Mouse (Mus musculus) heart, adult 2 months (tissue): ENCODE data around the gene Flot2. TPM values are rescaled to one million over a fixed set of nuclear protein-coding genes. Genes with fewer than 3 reads are reported as not detected.

Experiments used
- DNase-seq, 2 experiments: peaks; one replicate each; pipeline ENCODE4 v3.0.0; 2021
- H3K27ac ChIP-seq: fragments of 200-600 bp; 2 replicates; pipeline ENCODE4 v1.8.1; 2022
- H3K27me3 ChIP-seq: fragments of 200-500 bp; 2 replicates; pipeline ENCODE4 v1.6.1; 2012; ENCODE audit warnings: mild to moderate bottlenecking, low read length, inconsistent platforms, mixed read lengths; ENCODE audit not compliant: control insufficient read depth, insufficient read depth
- H3K36me3 ChIP-seq: fragments of 200-500 bp; 2 replicates; pipeline ENCODE4 v1.6.1; 2012; ENCODE audit warnings: low read length, inconsistent platforms; ENCODE audit not compliant: control insufficient read depth, insufficient read depth
- H3K4me1 ChIP-seq: fragments of 200-500 bp; 2 replicates; pipeline ENCODE4 v1.6.1; 2011; ENCODE audit warnings: low read length; ENCODE audit not compliant: control insufficient read depth, insufficient read depth
- H3K4me3 ChIP-seq: fragments of 200-600 bp; 2 replicates; pipeline ENCODE4 v1.8.1; 2022
- H3K79me2 ChIP-seq: fragments of 200-500 bp; replicated peaks from 2 replicates; pipeline ENCODE4 v1.6.1; 2012; ENCODE audit warnings: mild to moderate bottlenecking, inconsistent platforms, low read length, moderate library complexity, mixed read lengths; ENCODE audit not compliant: control insufficient read depth, insufficient read depth
- H3K9ac ChIP-seq: fragments of 200-500 bp; 2 replicates; pipeline ENCODE4 v1.6.1; 2012; ENCODE audit warnings: low read depth, mild to moderate bottlenecking, control low read depth, inconsistent platforms, low read length, mixed read lengths
- CTCF ChIP-seq: fragments of 200-600 bp; IDR thresholded peaks from 2 replicates; pipeline ENCODE4 v1.8.1; 2022; ENCODE audit warnings: antibody characterized with exemption, mild to moderate bottlenecking, moderate library complexity
- EP300 ChIP-seq: fragments of 200-500 bp; IDR thresholded peaks from 2 replicates; pipeline ENCODE4 v1.6.1; 2011; ENCODE audit warnings: low read depth, low read length, control low read depth; ENCODE audit not compliant: insufficient read depth
- POLR2A ChIP-seq: fragments of 200-500 bp; IDR thresholded peaks from 2 replicates; pipeline ENCODE4 v1.6.1; 2011; ENCODE audit warnings: mild to moderate bottlenecking, low read depth, low read length, control low read depth; ENCODE audit not compliant: insufficient read depth
- WGBS: fragments of 180-500 bp; shearing (Covaris S2); methylation state at CpG from one replicate; pipeline ENCODE4 v1.1.7; 2018; 5-methylcytosine and 5-hydroxymethylcytosine counted together
- intact Hi-C: fragments of 180-260 bp; cut with DNase I; formaldehyde crosslinking; loops from one replicate; pipeline ENCODE4 v1.15.1; 2025
- microRNA-seq, 2 experiments: library from miRNA; unstranded; fragments of <30 nt; microRNA quantifications; one replicate each; pipeline ENCODE4 v1.2.0; 2021
- polyA plus RNA-seq: library from polyadenylated mRNA; depleted of rRNA; stranded (reverse); fragments of >200 nt; gene quantifications from 2 replicates; pipeline ENCODE4 v1.2.3, GENCODE M21; 2012; rRNA removed
- total RNA-seq, 2 experiments: library from RNA; stranded (reverse); gene quantifications; 2 replicates each; pipeline ENCODE4 v1.2.3; 2021

Flot2 gene
- total and polyA plus RNA-seq, 3 experiments = 51.7 to 118 (median 59.9) TPM

- Histone ChIP-seq H3K27ac (no peak overlapping the region), H3K27me3 (no peaks in the 10 kb centered on the region), H3K4me3 (no peak overlapping the region), H3K4me1 (peaks cover 7% of the 10 kb centered on the region), H3K79me2 (peaks cover 2% of the 10 kb centered on the region), H3K36me3 (peaks cover 2% of the 10 kb centered on the region; the same call in 1 of the 2 replicates), H3K9ac (no peak overlapping the region)
- WGBS = 75% methylated on average over 5 of the region's 5 CpGs
- DNase-seq = no peak
- TF ChIP-seq EP300 (no peak), CTCF (peak; percentile 25; the same call in 1 of the 2 replicates), POLR2A (no peak)
- intact Hi-C loops = no loop called here
Measured at GRCm38 (mm10) chr11:78102958-78103747, 65.4 kb downstream of the Flot2 start.

- no peaks in the 10 kb centered on the region for H3K27me3 ChIP-seq
- H3K9ac ChIP-seq = no peak overlapping the region
- intact Hi-C loops = no loop called here
- WGBS = 90% methylated on average over 5 of the region's 5 CpGs
- H3K4me3 ChIP-seq = no peak overlapping the region
- H3K4me1 ChIP-seq = peaks cover 7% of the 10 kb centered on the region
- DNase-seq = no peak
- no peaks in the 10 kb centered on the region for H3K36me3 ChIP-seq
- peaks cover 3% of the 10 kb centered on the region for H3K79me2 ChIP-seq
- no peak overlapping the region for H3K27ac ChIP-seq
- TF ChIP-seq CTCF = no peak
- TF ChIP-seq POLR2A = no peak
- TF ChIP-seq EP300 = no peak
Measured at GRCm38 (mm10) chr11:78104501-78104900, 66.8 kb downstream of the Flot2 start.

Small RNA genes within 50 kb of the gene (microRNA-seq; reads per million reads assigned to microRNA genes)
- gene Mir144 (580 to 2,669 reads per million in 2 experiments), gene Mir451a (0 reads per million in 2 experiments), gene Mir451b (0 reads per million in 2 experiments)

Other genes with a start within 250 kb of the Flot2 start
- gene Pipox, start 143.8 kb upstream of the Flot2 start, total RNA-seq = under 1 TPM; 0.52 to 0.77 TPM
- 0.47 and 0.82 TPM in 2 replicates for gene Pipox, start 143.8 kb upstream of the Flot2 start, polyA plus RNA-seq
- under 1 TPM; 0.68 to 0.80 TPM for gene Sez6, start 107.1 kb upstream of the Flot2 start, total RNA-seq
- gene Sez6, start 107.1 kb upstream of the Flot2 start, polyA plus RNA-seq = 0.59 and 0.70 TPM in 2 replicates
- 10 to 100 TPM; 23.6 to 30.5 TPM for gene Phf12, start 55.2 kb upstream of the Flot2 start, total RNA-seq
- 22.3 and 25.3 TPM in 2 replicates for gene Phf12, start 55.2 kb upstream of the Flot2 start, polyA plus RNA-seq
- 1 to 10 TPM; 4.0 to 4.8 TPM for gene Dhrs13, start 5.7 kb upstream of the Flot2 start, total RNA-seq
- 3.5 and 4.7 TPM in 2 replicates for gene Dhrs13, start 5.7 kb upstream of the Flot2 start, polyA plus RNA-seq
- 10 to 100 TPM; 25.0 to 28.2 TPM for gene Eral1, start 42.5 kb downstream of the Flot2 start, total RNA-seq
- 34.9 and 42.4 TPM in 2 replicates for gene Eral1, start 42.5 kb downstream of the Flot2 start, polyA plus RNA-seq
- gene Fam222b, start 56.7 kb downstream of the Flot2 start, total RNA-seq = 10 to 100 TPM; 10.4 to 11.4 TPM
- 11.9 and 12.6 TPM in 2 replicates for gene Fam222b, start 56.7 kb downstream of the Flot2 start, polyA plus RNA-seq
- gene Traf4, start 127.7 kb downstream of the Flot2 start, total RNA-seq = 1 to 10 TPM; 3.7 to 6.0 TPM
- 11.2 and 13.4 TPM in 2 replicates for gene Traf4, start 127.7 kb downstream of the Flot2 start, polyA plus RNA-seq
- gene Nek8, start 138.7 kb downstream of the Flot2 start, total RNA-seq = 1 to 10 TPM; 1.6 to 2.5 TPM
- gene Nek8, start 138.7 kb downstream of the Flot2 start, polyA plus RNA-seq = 7.0 and 7.6 TPM in 2 replicates
- 1 to 10 TPM; 5.4 to 5.7 TPM for gene Tlcd1, start 138.8 kb downstream of the Flot2 start, total RNA-seq
- 15.7 and 17.3 TPM in 2 replicates for gene Tlcd1, start 138.8 kb downstream of the Flot2 start, polyA plus RNA-seq
- 100 to 1,000 TPM; 801 to 911 TPM for gene Rpl23a, start 145.7 kb downstream of the Flot2 start, total RNA-seq
- gene Rpl23a, start 145.7 kb downstream of the Flot2 start, polyA plus RNA-seq = 155 and 253 TPM in 2 replicates
- gene Rab34, start 150.5 kb downstream of the Flot2 start, total RNA-seq = 1 to 10 TPM; 8.2 to 9.8 TPM
- 17.2 and 17.5 TPM in 2 replicates for gene Rab34, start 150.5 kb downstream of the Flot2 start, polyA plus RNA-seq
- gene Proca1, start 155.5 kb downstream of the Flot2 start, total RNA-seq = under 1 TPM; 0.70 to 0.75 TPM
- gene Proca1, start 155.5 kb downstream of the Flot2 start, polyA plus RNA-seq = 0.26 and 0.80 TPM in 2 replicates
- 10 to 100 TPM; 46.5 to 52.5 TPM for gene Sdf2, start 207.8 kb downstream of the Flot2 start, total RNA-seq
- 71.9 and 91.9 TPM in 2 replicates for gene Sdf2, start 207.8 kb downstream of the Flot2 start, polyA plus RNA-seq
- gene Supt6, start 208.1 kb downstream of the Flot2 start, total RNA-seq = 10 to 100 TPM; 29.5 to 32.1 TPM
- 12.2 and 13.1 TPM in 2 replicates for gene Supt6, start 208.1 kb downstream of the Flot2 start, polyA plus RNA-seq
- 100 to 1,000 TPM; 173 to 209 TPM for gene 2610507B11Rik, start 223.8 kb downstream of the Flot2 start, total RNA-seq
- 74.7 and 141 TPM in 2 replicates for gene 2610507B11Rik, start 223.8 kb downstream of the Flot2 start, polyA plus RNA-seq